Mouse (Mus musculus) lung, adult 18-20 months (tissue): ENCODE results near the gene Dcun1d5.
A peak's percentile ranks its signal among the peaks of the same experiment; 100 is the strongest.
"Not testable (repeated sequence)": the region's sequence is repeated elsewhere in the genome, so short reads cannot be mapped to it uniquely, and the experiment has no call there.

Experiments
- DNase-seq, 2 experiments: peaks; one replicate each; pipeline ENCODE4 v3.0.0; 2022; ENCODE audit warnings: mixed read lengths in 2 of 2

The Dcun1d5 gene

DNA sequence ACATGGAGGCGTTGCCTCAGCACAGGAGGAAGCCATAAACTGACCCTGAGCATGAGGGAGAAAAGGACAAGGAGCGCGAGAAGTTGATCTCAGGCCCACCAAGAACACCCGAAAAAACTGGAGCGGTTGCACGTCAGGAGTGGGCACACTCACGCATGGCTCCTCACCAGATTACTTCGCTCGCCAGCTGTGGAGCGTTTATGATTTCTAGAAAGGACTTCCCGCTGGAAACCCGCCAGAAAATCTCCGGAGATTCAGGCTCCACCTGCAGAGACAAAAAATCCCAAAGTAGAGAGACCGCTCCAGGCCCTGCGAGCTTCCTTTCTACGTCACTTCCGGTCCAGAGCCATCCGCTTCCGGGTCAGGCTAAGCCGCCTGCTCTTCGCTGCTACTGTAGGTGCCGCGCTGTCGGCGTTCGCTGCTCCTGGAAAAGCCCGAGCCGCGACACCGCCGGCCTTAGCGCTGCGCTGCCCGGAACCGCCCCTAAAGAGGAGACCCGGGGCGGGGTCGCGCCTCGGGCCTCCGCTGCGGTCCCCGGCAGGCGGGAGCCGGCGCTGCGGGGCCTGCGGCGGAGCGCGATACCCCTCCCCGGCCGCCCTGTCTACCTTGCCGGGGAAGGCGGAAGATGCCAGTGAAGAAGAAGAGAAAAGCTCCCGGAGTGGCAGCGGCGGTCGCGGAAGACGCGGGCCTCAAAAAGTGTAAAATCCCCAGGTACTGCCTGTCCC lies at the start of gene Dcun1d5, which contains the start of gene Dync2h1:
Dcun1d5 (plus strand) TSS at position 349 of the 725 bp plus-strand sequence.
Dync2h1 (minus strand) TSS at position 275 of the 725 bp plus-strand sequence.
- peak; percentile 95 to 96 for DNase-seq

DNA sequence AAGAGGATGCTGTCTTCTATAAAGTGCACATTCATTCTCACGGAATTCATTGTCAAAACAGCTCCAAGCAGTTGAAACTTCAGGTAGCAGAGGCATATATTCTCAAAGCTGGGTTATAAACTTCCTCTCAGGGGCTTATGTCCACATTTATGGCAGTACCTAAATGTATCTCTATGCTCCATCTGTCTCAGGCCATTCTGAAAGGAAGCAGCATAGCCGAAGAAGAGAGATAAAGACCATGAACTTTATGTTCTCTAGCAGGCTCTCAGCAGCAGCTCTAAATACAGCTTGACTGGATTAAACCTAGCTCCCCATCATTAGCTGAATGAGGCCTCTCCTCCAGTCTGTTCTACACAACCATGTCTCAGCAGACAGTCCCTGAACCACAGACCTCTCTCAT lies 29.9 kb upstream of the Dcun1d5 start:
- DNase-seq = no peak

DNA sequence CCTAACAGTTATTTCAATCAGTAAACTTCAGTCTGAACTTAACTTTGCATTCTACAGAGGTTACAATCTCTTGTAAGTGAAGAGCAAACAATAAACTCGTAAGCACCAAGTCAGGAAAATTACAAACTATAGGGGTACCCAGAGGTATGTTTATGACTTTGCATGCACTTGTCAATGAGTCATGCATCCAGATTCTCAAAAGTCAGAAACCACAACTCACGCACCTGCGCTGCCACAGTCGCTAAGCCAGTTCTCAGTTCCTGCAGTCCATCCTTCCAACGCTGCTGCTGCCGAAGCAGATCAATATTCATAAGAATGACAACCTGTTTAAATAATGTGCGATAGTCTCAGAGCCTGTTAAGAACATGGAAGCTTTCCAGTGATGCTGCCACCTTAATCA lies 25.7 kb upstream of the Dcun1d5 start:
- no peak for DNase-seq

DNA sequence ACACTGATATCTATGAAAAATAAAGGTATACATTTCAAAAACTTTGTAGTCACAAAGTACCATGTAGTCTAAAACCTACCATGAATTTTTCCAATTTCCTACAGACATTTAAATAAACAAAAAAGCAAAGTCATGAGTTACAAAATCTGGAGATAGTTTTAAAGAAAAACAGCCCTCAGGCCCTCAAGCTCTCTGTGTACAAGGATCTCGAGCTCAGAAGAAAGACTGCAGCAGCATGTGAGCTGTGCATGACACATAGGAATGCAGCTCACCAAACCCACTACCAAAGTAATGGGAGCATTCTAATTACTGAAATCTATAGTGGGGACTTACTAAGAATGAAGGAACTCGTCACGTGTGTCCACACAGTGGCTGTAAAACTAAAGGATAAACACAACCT lies 24.6 kb upstream of the Dcun1d5 start:
- DNase-seq = no peak

DNA sequence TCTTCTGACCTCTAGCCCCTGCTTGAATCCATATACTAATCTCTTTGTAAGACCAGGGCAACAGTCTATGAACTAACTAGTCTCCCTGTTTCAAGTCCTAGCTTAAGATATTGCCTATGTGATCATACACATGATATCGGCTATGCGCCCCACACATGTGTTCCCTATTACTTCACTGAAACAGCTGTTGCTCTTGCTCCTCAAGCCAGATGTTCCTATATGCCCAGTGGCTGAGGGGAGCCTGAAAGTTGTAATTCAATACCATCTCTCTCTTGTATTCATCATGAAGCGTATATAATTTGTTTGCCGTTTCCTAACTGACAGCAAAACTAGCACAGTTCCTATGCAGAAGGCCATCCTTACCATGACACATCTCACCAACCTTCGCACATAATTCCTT lies 23.6 kb upstream of the Dcun1d5 start:
- no peak for DNase-seq

DNA sequence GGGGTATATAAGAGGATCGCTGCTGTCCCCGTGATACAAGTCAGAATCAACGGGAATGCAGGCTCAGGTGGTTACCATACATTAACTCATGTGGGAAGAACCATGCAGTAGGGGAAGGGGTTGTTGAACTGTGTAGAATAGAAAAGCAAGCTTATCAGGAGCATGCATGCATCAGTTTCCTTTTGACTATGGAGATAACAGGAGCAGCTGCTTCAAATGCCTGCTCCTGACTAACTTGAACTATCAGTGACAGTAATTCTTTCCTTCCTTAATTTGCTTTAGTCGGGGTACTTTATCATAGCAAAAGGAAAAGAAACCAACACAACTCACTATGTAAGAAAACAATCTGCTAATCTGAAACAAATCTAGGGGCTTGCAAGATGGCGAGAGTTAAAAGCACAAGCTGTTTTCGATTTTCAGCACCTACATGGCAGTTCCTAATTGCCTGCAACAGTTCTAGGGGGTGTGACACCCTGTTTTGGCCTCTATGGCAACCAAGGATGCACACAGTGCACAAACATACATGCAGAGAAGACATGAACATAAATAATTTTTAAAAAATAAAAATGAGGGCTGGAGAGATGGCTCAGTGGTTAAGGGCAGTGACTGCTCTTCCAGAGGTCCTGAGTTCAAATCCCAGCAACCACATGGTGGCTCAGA lies 16.9 kb upstream of the Dcun1d5 start:
- no peak for DNase-seq

DNA sequence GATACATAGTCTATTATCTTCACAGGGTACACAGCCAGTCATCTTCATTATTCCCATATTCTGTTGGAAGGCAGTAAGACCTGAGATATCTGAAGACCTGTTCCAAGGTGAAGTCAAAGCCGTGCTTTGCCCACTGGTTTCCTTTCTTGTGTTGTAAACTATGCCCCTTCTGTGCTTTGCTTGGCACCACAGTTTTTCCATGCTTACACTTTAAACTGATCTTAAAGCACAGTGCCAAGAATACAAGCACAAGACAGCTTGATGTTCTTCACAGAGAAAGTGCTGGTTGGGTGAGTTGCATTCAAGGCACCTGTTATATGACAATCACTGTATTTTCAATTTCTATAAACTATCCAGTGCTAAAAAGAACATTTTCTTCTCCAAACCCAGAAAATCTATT lies 10.6 kb upstream of the Dcun1d5 start:
- no peak for DNase-seq

DNA sequence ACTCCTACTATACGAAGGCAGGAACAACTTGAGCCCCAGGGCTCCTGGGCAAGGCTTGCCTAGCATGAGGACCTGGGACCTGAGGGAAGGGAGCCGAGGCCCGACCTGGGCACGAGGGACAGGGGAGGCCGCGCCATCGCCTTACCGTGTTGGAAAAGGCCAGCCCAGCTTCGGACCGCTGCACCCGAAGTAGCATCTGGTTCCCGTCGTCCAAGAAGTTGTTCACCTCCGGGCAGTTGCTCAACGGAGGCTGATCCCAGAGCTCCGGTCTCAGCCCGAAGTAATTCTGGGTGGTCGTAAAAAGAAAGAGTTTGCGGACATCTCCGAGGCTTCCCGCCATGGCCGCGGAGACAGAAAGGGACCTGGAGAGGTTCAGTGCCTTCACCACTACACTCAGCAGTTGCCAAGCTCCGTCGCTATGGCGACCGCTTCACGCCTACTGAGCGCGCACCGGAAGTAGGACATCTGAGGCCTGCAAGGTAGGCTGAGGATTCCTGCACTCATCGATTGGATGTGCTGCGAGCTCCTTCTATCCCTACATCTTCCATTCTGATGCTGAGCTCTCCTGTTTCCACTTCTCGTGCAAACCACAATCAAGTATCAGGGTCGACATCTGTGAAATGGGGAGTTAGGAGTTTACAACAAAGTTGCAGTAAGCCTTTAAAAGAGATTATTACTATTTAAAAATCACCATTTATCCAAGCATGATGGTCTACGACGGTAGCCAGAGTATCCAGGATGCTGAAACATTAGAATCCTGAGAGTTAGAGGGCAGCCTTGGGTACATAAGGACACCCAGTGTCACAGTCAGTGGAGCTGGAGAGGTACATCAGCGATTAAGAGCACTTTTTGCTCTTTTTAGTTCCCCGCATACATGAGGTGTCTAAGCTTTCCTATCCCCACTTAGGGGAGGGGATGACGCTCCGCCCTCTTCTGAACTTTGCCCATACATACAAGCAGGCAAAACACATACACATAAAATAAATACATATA lies 7.4 kb upstream of the Dcun1d5 start:
- peak; percentile 84 to 88 for DNase-seq

DNA sequence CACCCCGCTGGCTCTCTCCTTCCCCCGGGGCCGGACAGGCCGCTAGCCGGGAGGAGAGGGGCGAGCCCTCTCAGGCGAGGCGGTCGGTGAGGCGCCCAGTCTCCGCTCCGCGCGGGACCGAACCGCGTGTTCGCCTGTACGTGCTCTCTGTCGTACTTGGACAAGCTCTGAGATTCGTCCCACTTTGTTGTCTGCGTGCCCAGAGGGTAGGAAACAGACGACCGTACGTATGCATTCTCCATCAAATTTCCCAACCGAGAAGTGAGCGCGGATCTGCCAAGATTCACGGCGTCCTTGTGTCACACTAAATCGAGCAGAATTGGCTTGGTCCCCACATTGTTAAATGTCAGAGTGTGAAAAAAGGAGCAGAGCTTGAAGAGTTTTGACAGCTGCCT lies 574 bp downstream of the Dcun1d5 start:
- DNase-seq = peak in 1 of 2 experiments; percentile 29

DNA sequence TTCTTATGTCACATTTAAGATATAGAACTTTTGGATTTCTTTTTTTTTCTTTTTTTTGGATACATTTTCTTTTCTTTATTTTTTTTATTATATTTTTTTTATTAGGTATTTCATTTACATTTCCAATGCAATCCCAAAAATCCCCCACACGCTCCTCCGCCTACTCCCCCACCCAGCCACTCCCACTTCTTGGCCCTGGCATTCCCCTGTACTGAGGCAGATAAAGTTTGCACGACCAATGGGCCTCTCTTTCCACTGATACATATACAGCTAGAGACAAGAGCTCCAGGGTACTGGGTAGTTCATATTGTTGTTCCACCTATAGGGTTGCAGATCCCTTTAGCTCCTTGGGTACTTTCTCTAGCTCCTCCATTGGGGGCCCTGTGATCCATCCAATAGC lies 6.4 kb downstream of the Dcun1d5 start:
- not testable (repeated sequence) for DNase-seq

DNA sequence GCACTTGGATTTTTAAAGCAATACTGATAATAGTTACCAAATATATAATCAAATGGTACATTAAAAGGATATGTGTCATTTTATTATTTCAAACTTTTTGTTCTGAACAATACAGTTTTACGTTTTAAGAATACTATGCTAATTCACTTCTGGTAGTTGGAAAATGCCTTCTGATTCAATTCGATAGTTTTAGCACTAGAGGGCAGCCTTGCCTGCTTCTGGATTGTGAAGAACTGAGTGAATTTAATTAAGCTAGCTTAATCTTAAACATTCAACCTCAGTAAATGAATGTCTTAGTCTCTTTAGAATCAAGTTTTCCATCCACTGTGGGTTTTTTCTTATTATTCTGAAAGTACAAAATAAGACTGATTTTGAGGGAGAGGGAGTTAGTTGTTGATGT lies 31.9 kb downstream of the Dcun1d5 start:
- no peak for DNase-seq

DNA sequence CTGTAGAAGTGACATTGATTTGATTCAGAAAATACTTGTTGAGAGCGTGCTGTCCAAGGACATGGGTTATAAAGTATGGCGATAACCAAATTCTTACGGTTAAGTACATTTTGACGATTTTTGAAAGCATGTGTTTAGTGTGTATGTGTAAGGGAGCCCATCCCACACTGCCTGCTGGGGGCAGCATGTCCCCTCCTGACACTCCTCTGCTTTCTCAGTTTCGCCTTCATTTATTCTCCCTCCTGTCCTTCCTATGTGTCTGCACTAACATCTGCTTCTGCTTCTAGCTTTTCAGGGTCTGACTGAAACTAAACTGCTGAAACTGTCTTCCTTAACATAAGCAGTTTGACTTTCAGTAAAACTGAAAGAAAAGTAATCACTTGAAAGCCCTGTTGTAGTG lies 36.7 kb downstream of the Dcun1d5 start:
- DNase-seq = no peak

DNA sequence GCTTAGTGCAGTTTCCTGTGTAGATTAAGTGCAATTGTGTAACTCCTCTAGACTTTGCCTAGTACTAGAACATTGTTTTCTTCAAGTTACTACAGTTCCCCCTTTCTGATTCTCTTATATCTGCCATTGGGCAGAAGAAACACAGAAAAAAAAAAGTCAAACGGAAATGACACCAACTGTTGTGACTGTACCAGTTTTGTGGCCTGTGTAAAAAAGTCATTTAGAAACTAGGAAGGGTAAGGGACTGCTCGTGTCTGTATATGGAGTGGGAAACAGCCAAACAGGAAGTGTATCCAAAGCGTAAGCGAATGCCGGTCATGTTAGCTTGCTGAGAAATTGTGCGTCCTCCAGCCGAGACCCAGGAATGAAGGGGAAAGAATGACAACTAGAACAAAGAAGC lies 37.1 kb downstream of the Dcun1d5 start:
- no peak for DNase-seq

DNA sequence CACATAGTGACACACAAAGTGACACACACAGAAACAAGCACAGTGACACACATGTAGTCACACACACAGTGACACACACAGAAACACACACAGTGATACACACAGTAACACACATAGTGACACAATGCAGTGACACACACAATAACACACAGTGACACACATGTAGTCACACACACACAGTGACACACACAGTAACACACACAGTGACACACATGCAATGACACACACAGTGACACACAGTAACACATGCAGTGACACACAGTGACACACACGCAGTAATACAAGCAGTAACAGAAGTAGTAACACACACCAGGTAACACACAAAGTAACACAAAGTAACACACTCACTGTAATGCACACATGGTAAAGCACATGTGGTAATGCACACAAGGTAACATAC lies 54.3 kb downstream of the Dcun1d5 start:
- no peak for DNase-seq

DNA sequence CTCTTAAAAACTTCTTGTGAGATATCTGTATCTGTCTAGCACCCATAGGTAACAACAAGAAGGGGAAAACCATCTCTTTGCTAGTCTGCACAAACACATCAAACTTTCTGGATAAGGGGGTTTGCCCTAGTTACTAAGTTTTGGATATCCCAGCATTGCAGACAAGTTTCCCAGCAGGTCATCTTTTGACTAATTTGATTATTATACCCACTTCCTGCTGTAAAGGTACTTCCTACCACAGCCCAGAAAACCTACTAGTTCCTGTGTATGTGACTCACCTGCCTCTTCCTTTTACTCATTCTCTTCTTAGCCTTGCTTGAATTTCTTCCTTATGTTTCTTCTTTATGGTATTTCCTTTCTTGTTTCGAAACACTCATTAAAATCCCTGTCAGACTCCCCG lies 55.6 kb downstream of the Dcun1d5 start:
- no peak for DNase-seq

DNA sequence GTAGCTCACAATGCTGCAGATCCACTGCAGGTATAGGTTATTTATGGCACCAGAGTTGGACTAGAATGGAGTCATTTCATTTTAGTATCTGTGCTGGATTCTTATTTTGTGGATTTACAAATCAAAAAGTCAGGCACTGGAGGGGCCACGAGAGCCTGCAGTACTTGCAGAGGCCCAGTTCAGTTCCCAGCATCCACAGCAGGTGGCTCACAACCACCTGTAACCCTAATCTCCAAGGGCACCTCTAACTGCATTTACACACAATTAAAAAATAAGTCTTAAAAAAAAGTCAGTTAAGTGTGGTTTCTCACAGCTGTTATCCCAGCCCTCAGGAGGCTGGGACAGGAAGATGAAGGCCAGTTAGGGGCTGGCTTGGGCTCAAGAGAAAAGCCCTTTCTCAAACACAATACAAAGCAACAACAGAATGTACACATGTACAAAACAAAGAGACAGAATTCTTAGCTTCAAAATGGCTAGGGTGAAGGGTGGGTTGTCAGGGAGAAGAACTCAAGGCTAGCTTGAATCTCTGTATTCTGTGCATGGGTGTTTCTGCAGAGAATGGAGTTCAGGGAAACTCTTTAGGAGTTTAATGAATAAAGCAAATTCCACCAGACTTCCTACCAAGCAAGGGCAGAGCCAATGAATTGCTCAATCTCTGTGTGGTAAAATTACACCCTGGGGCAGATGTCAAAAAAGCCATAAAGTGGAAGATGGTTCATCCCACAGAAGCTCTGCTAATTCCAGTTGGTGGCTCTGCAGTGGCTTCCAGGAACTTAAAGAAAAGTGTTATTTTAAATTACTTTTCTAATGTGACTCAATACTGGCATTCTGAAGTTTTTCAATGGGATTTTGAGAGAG lies 68.7 kb downstream of the Dcun1d5 start:
- no peak for DNase-seq
